Mouse (Mus musculus): ENCODE measurements at regions not wholly inside any gene's neighbourhood (a gene's known extent, or its start where the extent isn't known, plus 50 kb on each side); places are given as distances from the start of the nearest gene placed in this dataset.

- Histone ChIP-seq H3K9ac (no peak overlapping the region), H3K9me3 (no peaks in the 10 kb centered on the region), H3K36me3 (no peaks in the 10 kb centered on the region), H3K27me3 (no peaks in the 10 kb centered on the region), H3K4me3 (no peak overlapping the region), H3K4me2 (no peak overlapping the region), H3K4me1 (replicated peaks) (no peaks in the 10 kb centered on the region), H3K27ac (no peak overlapping the region)
- 97% methylated on average over 13 of the region's 13 CpGs for WGBS
- no peak for ATAC-seq (ENCODE audit: low FRiP score)
Measured at GRCm38 (mm10) chr4:54282934-54283333, 457.1 kb downstream of the Tmem38b start.

DNA sequence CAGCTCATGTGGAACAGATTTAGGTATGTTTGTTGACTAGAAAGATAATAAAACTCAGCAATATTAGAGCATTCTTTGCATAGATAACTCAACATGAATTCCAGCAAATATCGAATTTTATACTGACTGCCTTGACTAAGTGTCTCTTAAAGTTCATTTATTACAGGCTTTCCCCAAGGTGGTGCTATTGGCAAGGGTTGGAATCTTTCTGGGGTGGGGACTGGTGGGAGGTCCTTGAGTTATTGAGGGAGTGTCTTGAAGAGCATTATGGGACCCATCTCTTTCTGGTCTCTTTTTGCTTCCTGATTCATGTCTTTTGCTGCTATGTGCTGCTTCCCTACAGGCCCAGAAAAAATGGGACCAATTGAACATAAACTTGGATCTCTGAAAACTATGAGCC lies 488.0 kb downstream of the Tmem38b start:
- ATAC-seq (ENCODE audit: low FRiP score), result no peak
- Histone ChIP-seq H3K36me3 (no peaks in the 10 kb centered on the region), H3K4me3 (no peak overlapping the region), H3K9ac (no peak overlapping the region), H3K4me2 (no peak overlapping the region), H3K27me3 (no peaks in the 10 kb centered on the region), H3K9me3 (no peaks in the 10 kb centered on the region), H3K4me1 (replicated peaks) (no peaks in the 10 kb centered on the region), H3K27ac (no peak overlapping the region)
- 93% methylated on average over 1 of the region's 1 CpGs for WGBS

- Histone ChIP-seq H3K4me1 (replicated peaks) (peaks cover 12% of the 10 kb centered on the region), H3K9ac (no peak overlapping the region), H3K9me3 (no peaks in the 10 kb centered on the region), H3K36me3 (no peaks in the 10 kb centered on the region), H3K4me3 (no peak overlapping the region), H3K27ac (no peak overlapping the region), H3K27me3 (no peaks in the 10 kb centered on the region), H3K4me2 (no peak overlapping the region)
- ATAC-seq (ENCODE audit: low FRiP score), result no peak
- WGBS, result 67% methylated on average over 5 of the region's 5 CpGs
Measured at GRCm38 (mm10) chr4:54324851-54325250, 499.0 kb downstream of the Tmem38b start.

- Histone ChIP-seq H3K4me1 (replicated peaks) (peaks cover 31% of the 10 kb centered on the region), H3K27ac (peak overlapping the region; percentile 84), H3K36me3 (no peaks in the 10 kb centered on the region), H3K27me3 (no peaks in the 10 kb centered on the region), H3K9me3 (no peaks in the 10 kb centered on the region), H3K9ac (no peak overlapping the region), H3K4me3 (no peak overlapping the region), H3K4me2 (no peak overlapping the region)
- 55% methylated on average over 5 of the region's 5 CpGs for WGBS
- no peak for ATAC-seq (ENCODE audit: low FRiP score)
Measured at GRCm38 (mm10) chr4:54328273-54328672, 502.4 kb downstream of the Tmem38b start.

GRCm38 (mm10) chr4:54328711-54329427 lies 503.0 kb downstream of the Tmem38b start:
- peak; percentile 81 for ATAC-seq (ENCODE audit: low FRiP score)
- WGBS, result 32% methylated on average over 17 of the region's 17 CpGs
- Histone ChIP-seq H3K9me3 (no peaks in the 10 kb centered on the region), H3K4me3 (peak overlapping the region; percentile 10), H3K4me2 (peak overlapping the region; percentile 46), H3K9ac (no peak overlapping the region), H3K27ac (peak overlapping the region; percentile 84), H3K27me3 (no peaks in the 10 kb centered on the region), H3K36me3 (no peaks in the 10 kb centered on the region), H3K4me1 (replicated peaks) (peaks cover 36% of the 10 kb centered on the region)

- 65% methylated on average over 3 of the region's 3 CpGs for WGBS
- Histone ChIP-seq H3K4me3 (no peak overlapping the region), H3K9me3 (no peaks in the 10 kb centered on the region), H3K4me2 (no peak overlapping the region), H3K27ac (peak overlapping the region; percentile 30; the same call in 1 of the 2 replicates), H3K36me3 (no peaks in the 10 kb centered on the region), H3K9ac (no peak overlapping the region), H3K27me3 (no peaks in the 10 kb centered on the region), H3K4me1 (replicated peaks) (peaks cover 40% of the 10 kb centered on the region)
- ATAC-seq (ENCODE audit: low FRiP score), result no peak
Measured at GRCm38 (mm10) chr4:54330686-54331085, 504.8 kb downstream of the Tmem38b start.

DNA sequence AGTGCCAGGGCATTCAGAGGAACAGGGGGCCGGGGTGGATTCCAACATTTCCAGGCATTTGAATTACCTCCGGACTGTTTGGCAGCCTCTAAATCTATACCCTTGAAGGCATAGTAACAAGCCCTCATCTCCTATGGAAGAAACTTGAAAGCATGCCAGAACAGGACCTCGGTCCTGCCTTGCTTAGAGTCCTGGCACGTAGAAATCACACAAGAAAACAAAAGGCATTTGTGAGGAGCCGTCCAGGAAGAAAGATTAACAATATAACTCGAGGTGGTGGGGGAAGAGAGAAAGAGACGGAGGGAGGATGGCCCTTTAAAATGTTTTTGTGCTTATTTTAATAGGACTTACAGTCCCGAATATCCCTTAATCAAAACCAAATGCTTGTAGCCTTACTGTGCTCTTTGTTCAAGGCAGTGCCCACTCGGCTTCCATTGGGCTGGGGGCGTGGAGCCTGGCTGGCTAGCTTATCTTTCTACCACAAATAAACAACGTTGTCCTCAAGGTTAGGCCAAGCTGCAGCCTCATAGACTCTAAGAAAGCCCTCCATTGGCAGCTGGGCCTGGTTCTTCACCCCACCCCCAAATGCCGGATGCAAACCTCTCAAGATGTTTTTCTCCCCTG lies 505.9 kb downstream of the Tmem38b start:
- no peaks in the 10 kb centered on the region for H3K36me3 ChIP-seq
- H3K9ac ChIP-seq, result no peak overlapping the region
- H3K4me1 ChIP-seq (replicated peaks), result peaks cover 40% of the 10 kb centered on the region
- 19% methylated on average over 12 of the region's 12 CpGs for WGBS
- no peaks in the 10 kb centered on the region for H3K9me3 ChIP-seq
- H3K4me3 ChIP-seq, result no peak overlapping the region
- H3K27ac ChIP-seq, result peak overlapping the region; percentile 82
- no peaks in the 10 kb centered on the region for H3K27me3 ChIP-seq
- peak; percentile 75 for ATAC-seq (ENCODE audit: low FRiP score)
- H3K4me2 ChIP-seq, result no peak overlapping the region

- WGBS, result 63% methylated on average over 7 of the region's 7 CpGs
- H3K36me3 ChIP-seq, result no peaks in the 10 kb centered on the region
- H3K27ac ChIP-seq, result peak overlapping the region; percentile 82
- no peak for ATAC-seq (ENCODE audit: low FRiP score)
- no peak overlapping the region for H3K4me2 ChIP-seq
- H3K4me1 ChIP-seq (replicated peaks), result peaks cover 40% of the 10 kb centered on the region
- no peak overlapping the region for H3K4me3 ChIP-seq
- H3K9me3 ChIP-seq, result no peaks in the 10 kb centered on the region
- no peak overlapping the region for H3K9ac ChIP-seq
- no peaks in the 10 kb centered on the region for H3K27me3 ChIP-seq
Measured at GRCm38 (mm10) chr4:54332261-54332660, 506.4 kb downstream of the Tmem38b start.

GRCm38 (mm10) chr4:54338556-54338955 lies 512.7 kb downstream of the Tmem38b start:
- no peak for ATAC-seq (ENCODE audit: low FRiP score)
- Histone ChIP-seq H3K4me2 (no peak overlapping the region), H3K27me3 (no peaks in the 10 kb centered on the region), H3K9ac (no peak overlapping the region), H3K9me3 (no peaks in the 10 kb centered on the region), H3K27ac (no peak overlapping the region), H3K4me3 (no peak overlapping the region), H3K36me3 (no peaks in the 10 kb centered on the region), H3K4me1 (replicated peaks) (peaks cover 7% of the 10 kb centered on the region; the same call in 1 of the 2 replicates)
- WGBS, result 37% methylated on average over 1 of the region's 1 CpGs

GRCm38 (mm10) chr4:54340106-54340505 lies 514.3 kb downstream of the Tmem38b start:
- no peaks in the 10 kb centered on the region for H3K9me3 ChIP-seq
- no peak overlapping the region for H3K9ac ChIP-seq
- WGBS, result 94% methylated on average over 1 of the region's 1 CpGs
- H3K27me3 ChIP-seq, result no peaks in the 10 kb centered on the region
- H3K27ac ChIP-seq, result no peak overlapping the region
- no peak overlapping the region for H3K4me3 ChIP-seq
- no peak for ATAC-seq (ENCODE audit: low FRiP score)
- H3K4me1 ChIP-seq (replicated peaks), result no peaks in the 10 kb centered on the region
- H3K36me3 ChIP-seq, result no peaks in the 10 kb centered on the region
- H3K4me2 ChIP-seq, result no peak overlapping the region

- ATAC-seq (ENCODE audit: low FRiP score), result peak; percentile 36; the same call in 1 of the 2 replicates
- H3K4me3 ChIP-seq, result no peak overlapping the region
- WGBS, result 53% methylated on average over 8 of the region's 8 CpGs
Measured at GRCm38 (mm10) chr4:54353657-54354390, 528.0 kb downstream of the Tmem38b start.

DNA sequence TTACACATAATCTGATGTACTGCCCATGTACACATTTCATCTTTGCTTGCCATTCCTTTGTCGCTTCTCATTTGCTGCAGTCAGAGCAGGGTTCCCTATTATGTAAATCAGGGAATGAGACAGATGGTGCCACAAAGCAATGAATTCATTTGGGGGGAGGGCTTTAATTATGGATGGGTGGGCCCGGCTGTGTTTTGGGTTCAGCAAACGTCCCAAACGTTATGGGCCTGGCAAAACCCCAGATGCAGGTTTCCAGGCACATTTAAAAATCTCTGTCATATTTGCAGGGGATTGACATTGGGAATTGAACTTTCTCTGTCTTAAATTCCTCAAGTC lies 528.5 kb downstream of the Tmem38b start:
- peak overlapping the region; percentile 75 for H3K27ac ChIP-seq
- no peaks in the 10 kb centered on the region for H3K27me3 ChIP-seq
- H3K9me3 ChIP-seq, result no peaks in the 10 kb centered on the region
- ATAC-seq (ENCODE audit: low FRiP score), result peak; percentile 63; the same call in 1 of the 2 replicates
- no peak overlapping the region for H3K4me2 ChIP-seq
- peaks cover 17% of the 10 kb centered on the region for H3K4me1 ChIP-seq (replicated peaks)
- 12% methylated on average over 4 of the region's 4 CpGs for WGBS
- H3K9ac ChIP-seq, result no peak overlapping the region
- no peak overlapping the region for H3K4me3 ChIP-seq
- no peaks in the 10 kb centered on the region for H3K36me3 ChIP-seq

More at GRCm38 (mm10) chr4:54353657-54354390, 528.0 kb downstream of the Tmem38b start:
- Histone ChIP-seq H3K27ac (peak overlapping the region; percentile 75), H3K4me1 (replicated peaks) (peaks cover 17% of the 10 kb centered on the region), H3K27me3 (no peaks in the 10 kb centered on the region), H3K9ac (no peak overlapping the region), H3K9me3 (no peaks in the 10 kb centered on the region), H3K4me2 (no peak overlapping the region), H3K36me3 (no peaks in the 10 kb centered on the region)

All from hindbrain, embryonic 13.5 days (tissue).